Mouse (Mus musculus) right cerebral cortex, postnatal 36 days (tissue): ENCODE measurements around the gene Cplx2.

ENCODE experiments used
- DNase-seq, 2 experiments: peaks; one replicate each; pipeline ENCODE4 v3.0.0; 2022; ENCODE audit warnings: low spot score in 2 of 2, mixed read lengths in 1 of 2

Cplx2 gene

GRCm38 (mm10) chr13:54367758-54368157, 3.4 kb upstream of the Cplx2 start:
- DNase-seq: no peak

GRCm38 (mm10) chr13:54368181-54368580, 3.0 kb upstream of the Cplx2 start:
- DNase-seq: no peak

- peak; percentile 57 to 69 for DNase-seq
These were observed 510 bp downstream of the Cplx2 start for GRCm38 (mm10) chr13:54371387-54372330.

GRCm38 (mm10) chr13:54372665-54373064, 1.5 kb downstream of the Cplx2 start:
- peak; percentile 80 to 81 for DNase-seq

GRCm38 (mm10) chr13:54374106-54374706, 3.1 kb downstream of the Cplx2 start:
- no peak for DNase-seq

- no peak for DNase-seq
These were observed 4.6 kb downstream of the Cplx2 start for GRCm38 (mm10) chr13:54375497-54376495.

- no peak for DNase-seq
These were observed 5.6 kb downstream of the Cplx2 start for GRCm38 (mm10) chr13:54376736-54377135.

GRCm38 (mm10) chr13:54378051-54378450, 6.9 kb downstream of the Cplx2 start:
- no peak for DNase-seq

GRCm38 (mm10) chr13:54380421-54380820, 9.3 kb downstream of the Cplx2 start:
- no peak for DNase-seq

GRCm38 (mm10) chr13:54381396-54381795, 10.2 kb downstream of the Cplx2 start:
- no peak for DNase-seq

GRCm38 (mm10) chr13:54383531-54383930, 12.4 kb downstream of the Cplx2 start:
- no peak for DNase-seq

- DNase-seq: no peak
These were observed 13.4 kb downstream of the Cplx2 start for GRCm38 (mm10) chr13:54384518-54384917.

- DNase-seq: no peak
These were observed 14.2 kb downstream of the Cplx2 start for GRCm38 (mm10) chr13:54385008-54386004.

GRCm38 (mm10) chr13:54389971-54390564, 18.9 kb downstream of the Cplx2 start:
- DNase-seq: no peak

- no peak for DNase-seq
These were observed 19.4 kb downstream of the Cplx2 start for GRCm38 (mm10) chr13:54390565-54391013.

- DNase-seq: no peak
These were observed 20.2 kb downstream of the Cplx2 start for GRCm38 (mm10) chr13:54391313-54391712.

- DNase-seq: no peak
These were observed 25.9 kb downstream of the Cplx2 start for GRCm38 (mm10) chr13:54397069-54397468.

- no peak for DNase-seq
These were observed 29.5 kb downstream of the Cplx2 start for GRCm38 (mm10) chr13:54400565-54401179.

- no peak for DNase-seq
These were observed 30.0 kb downstream of the Cplx2 start for GRCm38 (mm10) chr13:54401180-54401569.

- DNase-seq: no peak
These were observed 31.2 kb downstream of the Cplx2 start for GRCm38 (mm10) chr13:54402346-54402745.
